Mouse (Mus musculus) liver, adult 10 weeks (tissue): ENCODE measurements around the gene Olfr1321. TPM values are rescaled to one million over a fixed set of nuclear protein-coding genes. Genes with fewer than 3 reads are reported as not detected.

ENCODE experiments used
- polyA plus RNA-seq: library from polyadenylated mRNA; stranded (reverse); fragments of 350-450 nt; fragmentation: Illumina TruSeq; extraction: RNeasy Lipid Tissue Mini Kit (QIAGEN cat#74804); gene quantifications from one replicate; pipeline ENCODE4 v1.2.3, GENCODE M21; 2014; ENCODE audit warnings: low read depth, low replicate concordance

Olfr1321 gene
- not detected for polyA plus RNA-seq

GRCm38 (mm10) chrX:49734959-49735358, at the start of gene Olfr1321:
Gene Olfr1321, minus strand, starts transcription at chrX:49735059.

Other genes with a start within 250 kb of the Olfr1321 start
- gene Olfr1320, start 62.7 kb downstream of the Olfr1321 start, polyA plus RNA-seq, result not detected
- not detected for gene Igsf1, start 62.7 kb upstream of the Olfr1321 start, polyA plus RNA-seq
- not detected for gene Olfr1322, start 156.4 kb upstream of the Olfr1321 start, polyA plus RNA-seq